Mouse (Mus musculus) Patski (cell line): ENCODE results near the gene Rgma. TPM values are rescaled to one million over a fixed set of nuclear protein-coding genes. Genes with fewer than 3 reads are reported as not detected.
A peak's percentile ranks its signal among the peaks of the same experiment; 100 is the strongest.

Experiments
- ATAC-seq: fragments of 100-300 bp; one replicate; pipeline ENCODE4 v1.8.0; 2021
- CTCF ChIA-PET: fragments of 350-600 bp; sonication (Branson Sonifier 250); formaldehyde crosslinking; loops from one replicate; lab custom pipeline; 2022; ENCODE audit warnings: inconsistent platforms; lab: Charles Lee
- POLR2A ChIA-PET: fragments of 350-600 bp; sonication (Branson Sonifier 250); formaldehyde crosslinking; loops from one replicate; lab custom pipeline; 2022; ENCODE audit warnings: antibody characterized with exemption, inconsistent platforms; lab: Charles Lee
- DNase-seq: peaks from one replicate; pipeline ENCODE4 v3.0.0-alpha.2; 2011; ENCODE audit warnings: low read depth, low spot score
- H3K27me3 ChIP-seq: fragments of 371-371 bp; one replicate; pipeline ENCODE4 v1.5.1; 2021
- CTCF ChIP-seq: fragments of 100-300 bp; IDR thresholded peaks from one replicate; pipeline ENCODE4 v1.5.1; 2021
- in situ Hi-C: fragments of 300-500 bp; cut with MboI; formaldehyde crosslinking; loops from 3 replicates; pipeline ENCODE4 v1.11.1; 2018; ENCODE audit warnings: low pct_unique_long_range_greater_than_20kb, mixed read lengths
- polyA plus RNA-seq: library from polyadenylated mRNA; unstranded; gene quantifications from one replicate; pipeline ENCODE4 v1.2.3, GENCODE M21; 2021

Gene Rgma
- polyA plus RNA-seq, 1 experiment from 2014 or later = 14.6 TPM

- ChIA-PET CTCF (no interaction called here), POLR2A (no interaction called here)
- DNase-seq = no peak
- in situ Hi-C loops = no loop called here
- no peak for ATAC-seq
- H3K27me3 ChIP-seq = no peaks in the 10 kb centered on the region
- no peak for TF ChIP-seq CTCF
Observed at GRCm38 (mm10) chr7:73414192-73414591, 38.9 kb downstream of the Rgma start.

- ChIA-PET POLR2A (interaction anchor here (0.9 to 1.4 kb wide), 2 partner anchors 25 to 32 kb away, joined by 3 read pairs; no protein-coding TSS in a partner anchor), CTCF (no interaction called here)
- no peak for DNase-seq
- no peak for ATAC-seq
- no peaks in the 10 kb centered on the region for H3K27me3 ChIP-seq
- in situ Hi-C loops = no loop called here
- TF ChIP-seq CTCF = no peak
Observed at GRCm38 (mm10) chr7:73419375-73419774, 44.1 kb downstream of the Rgma start.

- H3K27me3 ChIP-seq = no peaks in the 10 kb centered on the region
- ChIA-PET POLR2A (interaction anchor here (1.4 kb wide), 1 partner anchor 27 kb away, joined by 3 read pairs; no protein-coding TSS in a partner anchor), CTCF (interaction anchor here (2.3 kb wide), 1 partner anchor 31 kb away, joined by 7 read pairs; no protein-coding TSS in a partner anchor)
- DNase-seq (no peak), ATAC-seq (no peak)
- in situ Hi-C loops = loop anchor here (5.0 kb wide), 1 partner anchor 1029 kb away; no protein-coding TSS in a partner anchor
- TF ChIP-seq CTCF = no peak
Observed at GRCm38 (mm10) chr7:73420827-73421226, 45.5 kb downstream of the Rgma start.

- ATAC-seq (no peak), DNase-seq (no peak)
- ChIA-PET POLR2A (interaction anchor here (0.8 kb wide), 1 partner anchor 29 kb away, joined by 3 read pairs; no protein-coding TSS in a partner anchor), CTCF (interaction anchor here (1.3 to 2.3 kb wide), 2 partner anchors 22 to 31 kb away, joined by 3 to 7 read pairs; no protein-coding TSS in a partner anchor)
- no peaks in the 10 kb centered on the region for H3K27me3 ChIP-seq
- in situ Hi-C loops = loop anchor here (5.0 kb wide), 1 partner anchor 1029 kb away; no protein-coding TSS in a partner anchor
- TF ChIP-seq CTCF = no peak
Observed at GRCm38 (mm10) chr7:73421278-73422015, 46.1 kb downstream of the Rgma start.

GRCm38 (mm10) chr7:73422223-73423113 lies 47.2 kb downstream of the Rgma start:
- H3K27me3 ChIP-seq = no peaks in the 10 kb centered on the region
- ChIA-PET POLR2A (no interaction called here), CTCF (interaction anchor here (0.6 to 2.3 kb wide), 5 partner anchors 12 to 215 kb away, joined by 3 to 7 read pairs (median 3); no protein-coding TSS in a partner anchor)
- in situ Hi-C loops = loop anchor here (5.0 kb wide), 1 partner anchor 1030 kb away; no protein-coding TSS in a partner anchor
- ATAC-seq (no peak), DNase-seq (peak; percentile 19)
- TF ChIP-seq CTCF = no peak

GRCm38 (mm10) chr7:73423236-73423635 lies 47.9 kb downstream of the Rgma start:
- in situ Hi-C loops = loop anchor here (5.0 kb wide), 1 partner anchor 1031 kb away; no protein-coding TSS in a partner anchor
- ATAC-seq = no peak
- DNase-seq = no peak

GRCm38 (mm10) chr7:73424243-73424642 lies 48.9 kb downstream of the Rgma start:
- no peak for DNase-seq
- H3K27me3 ChIP-seq = no peaks in the 10 kb centered on the region
- ATAC-seq = no peak
- in situ Hi-C loops = loop anchor here (5.0 kb wide), 1 partner anchor 1032 kb away; no protein-coding TSS in a partner anchor
- CTCF ChIA-PET = interaction anchor here (0.9 to 2.1 kb wide), 2 partner anchors 24 to 32 kb away, joined by 3 to 5 read pairs; no protein-coding TSS in a partner anchor
- POLR2A ChIA-PET = no interaction called here
- TF ChIP-seq CTCF = no peak

More at GRCm38 (mm10) chr7:73423236-73423635, 47.9 kb downstream of the Rgma start:
- POLR2A ChIA-PET = no interaction called here
- H3K27me3 ChIP-seq = no peaks in the 10 kb centered on the region
- CTCF ChIA-PET = interaction anchor here (0.6 to 2.3 kb wide), 4 partner anchors 11 to 101 kb away, joined by 3 to 7 read pairs (median 3); no protein-coding TSS in a partner anchor
- TF ChIP-seq CTCF = no peak

GRCm38 (mm10) chr7:73424705-73425104 lies 49.4 kb downstream of the Rgma start:
- CTCF ChIA-PET = interaction anchor here (0.9 to 2.1 kb wide), 2 partner anchors 25 to 32 kb away, joined by 3 to 5 read pairs; no protein-coding TSS in a partner anchor
- in situ Hi-C loops = loop anchor here (5.0 to 25.0 kb wide), 2 partner anchors 913 to 1032 kb away; no protein-coding TSS in a partner anchor
- ATAC-seq (no peak), DNase-seq (no peak)
- POLR2A ChIA-PET = no interaction called here
- TF ChIP-seq CTCF = no peak
- H3K27me3 ChIP-seq = no peaks in the 10 kb centered on the region

GRCm38 (mm10) chr7:73425451-73425850 lies 50.1 kb downstream of the Rgma start:
- CTCF ChIA-PET = interaction anchor here (2.1 kb wide), 1 partner anchor 33 kb away, joined by 5 read pairs; no protein-coding TSS in a partner anchor
- no peak for DNase-seq
- H3K27me3 ChIP-seq = no peaks in the 10 kb centered on the region
- ATAC-seq = no peak
- no peak for TF ChIP-seq CTCF
- in situ Hi-C loops = loop anchor here (25.0 kb wide), 1 partner anchor 912 kb away; no protein-coding TSS in a partner anchor
- POLR2A ChIA-PET = no interaction called here

GRCm38 (mm10) chr7:73426235-73426634 lies 50.9 kb downstream of the Rgma start:
- in situ Hi-C loops = loop anchor here (25.0 kb wide), 1 partner anchor 911 kb away; no protein-coding TSS in a partner anchor
- no peaks in the 10 kb centered on the region for H3K27me3 ChIP-seq
- TF ChIP-seq CTCF = no peak
- DNase-seq = peak; percentile 51
- CTCF ChIA-PET = no interaction called here
- ATAC-seq = peak; percentile 54
- POLR2A ChIA-PET = interaction anchor here (0.6 kb wide), 1 partner anchor 96 kb away, joined by 3 read pairs; no protein-coding TSS in a partner anchor
